Mouse (Mus musculus) embryonic fibroblast, embryonic 13.5 days (primary cell): ENCODE measurements around the gene Rtl10.

ENCODE experiments used
- CTCF ChIP-seq: IDR thresholded peaks from 2 replicates; pipeline ENCODE4 v1.5.1; 2011; ENCODE audit warnings: mild to moderate bottlenecking, control low read depth, low read length, moderate library complexity, borderline replicate concordance; ENCODE audit not compliant: insufficient read depth
- POLR2A ChIP-seq: IDR thresholded peaks from 2 replicates; pipeline ENCODE4 v1.6.1; 2011; ENCODE audit warnings: low read depth, mild to moderate bottlenecking, control low read depth, low read length, moderate library complexity

DNA sequence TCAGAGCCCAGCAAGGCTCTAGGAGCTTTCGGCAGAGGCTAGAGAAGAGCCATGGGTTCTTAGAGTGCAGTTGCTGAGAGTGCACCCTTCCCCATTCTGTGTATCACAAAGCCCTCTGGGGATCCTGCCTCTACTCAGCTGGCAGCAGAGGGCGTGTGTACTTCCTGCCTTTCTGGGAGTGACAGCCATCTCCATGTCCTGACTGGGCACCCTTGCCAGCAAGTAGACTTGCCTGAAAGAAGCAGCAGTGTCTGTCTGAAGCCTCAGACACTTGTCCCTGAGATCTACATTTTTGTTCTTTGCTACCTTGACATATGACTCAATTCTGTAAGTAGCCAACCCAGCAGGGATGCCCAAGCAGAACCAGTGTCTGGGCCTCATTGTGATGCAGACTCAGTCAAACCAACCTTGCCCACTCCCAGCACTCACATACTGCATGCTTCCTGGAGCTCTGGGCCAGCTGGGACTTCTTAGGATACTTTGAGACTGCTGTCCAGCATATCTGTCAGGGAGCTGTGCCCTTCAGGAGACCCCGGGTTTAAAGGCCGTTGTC lies 17.7 kb upstream of the Rtl10 start:
- TF ChIP-seq POLR2A (no peak), CTCF (no peak)
